Mouse (Mus musculus): ENCODE data around the gene Rnf7. TPM values are rescaled to one million over a fixed set of nuclear protein-coding genes. Genes with fewer than 3 reads are reported as not detected.
A peak's percentile ranks its signal among the peaks of the same experiment; 100 is the strongest.

Gene Rnf7
- polyA plus RNA-seq, 1 experiment from 2014 or later, result 200 TPM

- Histone ChIP-seq H3K4me2 (no peak overlapping the region), H3K27ac (no peak overlapping the region), H3K9me3 (no peaks in the 10 kb centered on the region), H3K27me3 (no peaks in the 10 kb centered on the region), H3K9ac (no peak overlapping the region), H3K36me3 (peaks cover 18% of the 10 kb centered on the region), H3K4me1 (no peaks in the 10 kb centered on the region), H3K4me3 (no peak overlapping the region)
- WGBS, result 58% methylated on average over 8 of the region's 8 CpGs
- no peak for ATAC-seq (ENCODE audit: borderline replicate concordance, extremely low read depth, low FRiP score, low TSS enrichment)
Measured at GRCm38 (mm10) chr9:96469556-96470265, 8.8 kb downstream of the Rnf7 start.

- H3K4me3 ChIP-seq, result no peak overlapping the region
- H3K9me3 ChIP-seq, result no peaks in the 10 kb centered on the region
- no peak overlapping the region for H3K4me2 ChIP-seq
- no peak overlapping the region for H3K27ac ChIP-seq
- H3K9ac ChIP-seq, result no peak overlapping the region
- ATAC-seq (ENCODE audit: borderline replicate concordance, extremely low read depth, low FRiP score, low TSS enrichment), result no peak
- peaks cover 5% of the 10 kb centered on the region; the same call in 1 of the 2 replicates for H3K36me3 ChIP-seq
- H3K27me3 ChIP-seq, result no peaks in the 10 kb centered on the region
- 70% methylated on average over 10 of the region's 10 CpGs for WGBS
- H3K4me1 ChIP-seq, result no peaks in the 10 kb centered on the region
Measured at GRCm38 (mm10) chr9:96463708-96464107, 14.8 kb downstream of the Rnf7 start.

GRCm38 (mm10) chr9:96461607-96462006 lies 16.9 kb downstream of the Rnf7 start:
- no peak overlapping the region for H3K27ac ChIP-seq
- no peak overlapping the region for H3K9ac ChIP-seq
- WGBS, result 33% methylated on average over 1 of the region's 1 CpGs
- no peaks in the 10 kb centered on the region for H3K27me3 ChIP-seq
- H3K4me1 ChIP-seq, result no peaks in the 10 kb centered on the region
- H3K36me3 ChIP-seq, result no peaks in the 10 kb centered on the region
- no peak for ATAC-seq (ENCODE audit: borderline replicate concordance, extremely low read depth, low FRiP score, low TSS enrichment)
- no peak overlapping the region for H3K4me3 ChIP-seq
- H3K4me2 ChIP-seq, result no peak overlapping the region
- H3K9me3 ChIP-seq, result no peaks in the 10 kb centered on the region

GRCm38 (mm10) chr9:96460117-96460865 lies 18.2 kb downstream of the Rnf7 start:
- no peak for ATAC-seq (ENCODE audit: borderline replicate concordance, extremely low read depth, low FRiP score, low TSS enrichment)
- no peak overlapping the region for H3K9ac ChIP-seq
- WGBS, result 63% methylated on average over 10 of the region's 10 CpGs

GRCm38 (mm10) chr9:96455618-96456017 lies 22.9 kb downstream of the Rnf7 start:
- Histone ChIP-seq H3K9ac (no peak overlapping the region), H3K36me3 (no peaks in the 10 kb centered on the region), H3K4me1 (no peaks in the 10 kb centered on the region), H3K9me3 (no peaks in the 10 kb centered on the region), H3K4me3 (no peak overlapping the region), H3K27me3 (no peaks in the 10 kb centered on the region), H3K4me2 (no peak overlapping the region), H3K27ac (no peak overlapping the region)
- WGBS, result 80% methylated on average over 8 of the region's 8 CpGs
- ATAC-seq (ENCODE audit: borderline replicate concordance, extremely low read depth, low FRiP score, low TSS enrichment), result no peak

More at GRCm38 (mm10) chr9:96460117-96460865, 18.2 kb downstream of the Rnf7 start:
- Histone ChIP-seq H3K27ac (no peak overlapping the region), H3K36me3 (no peaks in the 10 kb centered on the region), H3K4me2 (no peak overlapping the region), H3K4me1 (no peaks in the 10 kb centered on the region), H3K4me3 (no peak overlapping the region), H3K27me3 (no peaks in the 10 kb centered on the region), H3K9me3 (no peaks in the 10 kb centered on the region)

GRCm38 (mm10) chr9:96452956-96453355 lies 25.5 kb downstream of the Rnf7 start:
- Histone ChIP-seq H3K4me3 (no peak overlapping the region), H3K9ac (no peak overlapping the region), H3K4me2 (no peak overlapping the region), H3K36me3 (no peaks in the 10 kb centered on the region), H3K4me1 (no peaks in the 10 kb centered on the region), H3K27me3 (no peaks in the 10 kb centered on the region), H3K27ac (no peak overlapping the region), H3K9me3 (no peaks in the 10 kb centered on the region)
- 70% methylated on average over 4 of the region's 4 CpGs for WGBS
- ATAC-seq (ENCODE audit: borderline replicate concordance, extremely low read depth, low FRiP score, low TSS enrichment), result no peak

GRCm38 (mm10) chr9:96450900-96451720 lies 27.4 kb downstream of the Rnf7 start:
- H3K9me3 ChIP-seq, result no peaks in the 10 kb centered on the region
- H3K27me3 ChIP-seq, result no peaks in the 10 kb centered on the region
- no peaks in the 10 kb centered on the region for H3K36me3 ChIP-seq
- no peak overlapping the region for H3K9ac ChIP-seq
- no peaks in the 10 kb centered on the region for H3K4me1 ChIP-seq
- no peak overlapping the region for H3K4me3 ChIP-seq
- 53% methylated on average over 12 of the region's 12 CpGs for WGBS
- peak; percentile 28; the same call in 1 of the 2 replicates for ATAC-seq (ENCODE audit: borderline replicate concordance, extremely low read depth, low FRiP score, low TSS enrichment)
- no peak overlapping the region for H3K27ac ChIP-seq
- H3K4me2 ChIP-seq, result no peak overlapping the region

- H3K36me3 ChIP-seq, result no peaks in the 10 kb centered on the region
- no peak overlapping the region for H3K4me2 ChIP-seq
- no peak overlapping the region for H3K27ac ChIP-seq
- H3K27me3 ChIP-seq, result no peaks in the 10 kb centered on the region
- no peak overlapping the region for H3K9ac ChIP-seq
- H3K4me3 ChIP-seq, result no peak overlapping the region
- ATAC-seq (ENCODE audit: borderline replicate concordance, extremely low read depth, low FRiP score, low TSS enrichment), result no peak
- 83% methylated on average over 9 of the region's 9 CpGs for WGBS
- no peaks in the 10 kb centered on the region for H3K4me1 ChIP-seq
- no peaks in the 10 kb centered on the region for H3K9me3 ChIP-seq
Measured at GRCm38 (mm10) chr9:96449514-96449913, 29.0 kb downstream of the Rnf7 start.

GRCm38 (mm10) chr9:96445351-96445750 lies 33.1 kb downstream of the Rnf7 start:
- no peak overlapping the region for H3K27ac ChIP-seq
- no peaks in the 10 kb centered on the region for H3K27me3 ChIP-seq
- H3K9me3 ChIP-seq, result no peaks in the 10 kb centered on the region
- no peak overlapping the region for H3K4me3 ChIP-seq
- ATAC-seq (ENCODE audit: borderline replicate concordance, extremely low read depth, low FRiP score, low TSS enrichment), result no peak
- no peaks in the 10 kb centered on the region for H3K4me1 ChIP-seq
- H3K36me3 ChIP-seq, result no peaks in the 10 kb centered on the region
- no peak overlapping the region for H3K9ac ChIP-seq
- no peak overlapping the region for H3K4me2 ChIP-seq
- WGBS, result 63% methylated on average over 4 of the region's 4 CpGs

- peaks cover 19% of the 10 kb centered on the region for H3K4me1 ChIP-seq
- H3K36me3 ChIP-seq, result no peaks in the 10 kb centered on the region
- ATAC-seq (ENCODE audit: borderline replicate concordance, extremely low read depth, low FRiP score, low TSS enrichment), result no peak
- WGBS, result 24% methylated on average over 10 of the region's 10 CpGs
- H3K9me3 ChIP-seq, result no peaks in the 10 kb centered on the region
- H3K27ac ChIP-seq, result no peak overlapping the region
- H3K4me2 ChIP-seq, result no peak overlapping the region
- no peaks in the 10 kb centered on the region for H3K27me3 ChIP-seq
- H3K4me3 ChIP-seq, result no peak overlapping the region
- no peak overlapping the region for H3K9ac ChIP-seq
Measured at GRCm38 (mm10) chr9:96442081-96442480, 36.4 kb downstream of the Rnf7 start.

GRCm38 (mm10) chr9:96438334-96438871 lies 40.1 kb downstream of the Rnf7 start:
- Histone ChIP-seq H3K27me3 (no peaks in the 10 kb centered on the region), H3K4me1 (peaks cover 25% of the 10 kb centered on the region), H3K9ac (peak overlapping the region; percentile 46), H3K4me3 (peak overlapping the region; percentile 45), H3K4me2 (peak overlapping the region; percentile 71), H3K9me3 (no peaks in the 10 kb centered on the region), H3K27ac (peak overlapping the region; percentile 73), H3K36me3 (no peaks in the 10 kb centered on the region)
- 1% methylated on average over 8 of the region's 8 CpGs for WGBS
- peak; percentile 29; the same call in 1 of the 2 replicates for ATAC-seq (ENCODE audit: borderline replicate concordance, extremely low read depth, low FRiP score, low TSS enrichment)
